Mouse (Mus musculus): Measurements from ENCODE around the gene Prkca. TPM values are rescaled to one million over a fixed set of nuclear protein-coding genes. Genes with fewer than 3 reads are reported as not detected.

Gene Prkca
- total and polyA plus RNA-seq, 3 experiments = 15.3 to 30.9 (median 19.9) TPM

DNA sequence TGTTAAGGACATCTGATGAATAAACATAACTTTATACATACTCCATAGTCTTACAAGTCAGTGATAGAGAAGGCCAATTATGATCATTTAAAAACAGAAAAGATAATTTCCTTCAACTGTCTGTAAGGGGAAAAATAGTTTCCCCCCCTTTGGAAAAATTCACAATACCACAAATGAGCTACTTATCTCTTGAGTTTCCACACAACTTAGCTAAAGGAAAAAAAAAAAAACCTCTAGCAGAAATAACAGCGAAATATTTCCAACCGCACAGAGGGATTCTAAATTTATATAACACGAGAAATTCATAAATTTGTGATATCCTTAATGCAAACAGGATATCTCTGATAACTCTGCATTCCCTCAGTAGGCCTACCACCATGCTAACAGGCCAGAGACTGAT is 252.5 kb downstream of the Prkca start:
- Histone ChIP-seq H3K9me3 (replicated peaks; ENCODE audit: insufficient read depth, low read length) (no peaks in the 10 kb centered on the region), H3K4me1 (ENCODE audit: control insufficient read depth in 1 of 2, insufficient read depth in 2 of 2, low read length in 2 of 2) (peaks cover 17 to 20% of the 10 kb centered on the region in 2 experiments), H3K4me3 (ENCODE audit: control insufficient read depth in 1 of 2, insufficient read depth in 1 of 2, low read depth in 2 of 2, low read length in 2 of 2) (no peak overlapping the region), H3K36me3 (ENCODE audit: control insufficient read depth in 1 of 2, insufficient read depth in 2 of 2, low read length in 2 of 2) (peaks cover 0 to 18% of the 10 kb centered on the region in 2 experiments; a peak in 2 of 4 replicates), H3K79me2 (ENCODE audit: control insufficient read depth, insufficient read depth, low read length, poor library complexity) (no peaks in the 10 kb centered on the region), H3K9ac (ENCODE audit: control insufficient read depth, low read depth, low read length, poor library complexity, severe bottlenecking) (no peak overlapping the region), H3K27ac (ENCODE audit: control insufficient read depth, low read depth, low read length) (no peak overlapping the region), H3K27me3 (ENCODE audit: control insufficient read depth in 1 of 2, insufficient read depth in 2 of 2, low read length in 2 of 2) (no peaks in the 10 kb centered on the region)
- DNase-seq (ENCODE audit: low read depth, low spot score) = no peak
- TF ChIP-seq MYC (IDR thresholded peaks at IDR 0.05; ENCODE audit: low read depth, low read length) = no peak
- no peak for TF ChIP-seq ETS1 (IDR thresholded peaks at IDR 0.05; ENCODE audit: low read depth, low read length)
- TF ChIP-seq TCF12 (IDR thresholded peaks at IDR 0.05; ENCODE audit: low read depth, low read length) = no peak
- TF ChIP-seq NRF1 (IDR thresholded peaks at IDR 0.05; ENCODE audit: insufficient read depth, low read depth, low read length, poor library complexity, severe bottlenecking) = no peak
- TF ChIP-seq POLR2AphosphoS5 (IDR thresholded peaks at IDR 0.05; ENCODE audit: borderline replicate concordance, low read depth, low read length) = no peak
- TF ChIP-seq TAL1 (IDR thresholded peaks at IDR 0.05; ENCODE audit: low read length) = no peak
- TF ChIP-seq SIN3A (IDR thresholded peaks at IDR 0.05; ENCODE audit: low read length) = no peak

DNA sequence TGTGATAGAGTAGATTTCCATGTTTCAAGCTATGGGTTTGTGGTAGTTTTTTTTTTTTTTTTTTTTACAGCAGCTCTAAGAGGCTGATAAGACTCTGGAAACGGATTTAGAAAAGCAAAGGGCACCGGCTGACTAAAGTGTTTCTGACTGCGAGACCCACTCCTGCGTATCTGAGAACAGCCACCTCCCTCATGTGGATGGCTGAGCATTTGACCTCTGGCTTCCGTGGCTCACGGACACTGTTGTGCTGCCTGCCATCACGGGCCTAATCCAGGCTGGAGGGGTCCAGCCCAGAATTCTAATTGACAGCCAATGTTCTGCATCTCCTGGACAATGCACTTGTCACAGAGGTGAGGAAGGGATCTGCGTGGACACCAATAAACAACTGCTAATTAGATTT is 253.0 kb downstream of the Prkca start:
- DNase-seq (ENCODE audit: low read depth, low spot score) = no peak
- peaks cover 17 to 25% of the 10 kb centered on the region in 2 experiments for H3K4me1 ChIP-seq (ENCODE audit: control insufficient read depth in 1 of 2, insufficient read depth in 2 of 2, low read length in 2 of 2)

DNA sequence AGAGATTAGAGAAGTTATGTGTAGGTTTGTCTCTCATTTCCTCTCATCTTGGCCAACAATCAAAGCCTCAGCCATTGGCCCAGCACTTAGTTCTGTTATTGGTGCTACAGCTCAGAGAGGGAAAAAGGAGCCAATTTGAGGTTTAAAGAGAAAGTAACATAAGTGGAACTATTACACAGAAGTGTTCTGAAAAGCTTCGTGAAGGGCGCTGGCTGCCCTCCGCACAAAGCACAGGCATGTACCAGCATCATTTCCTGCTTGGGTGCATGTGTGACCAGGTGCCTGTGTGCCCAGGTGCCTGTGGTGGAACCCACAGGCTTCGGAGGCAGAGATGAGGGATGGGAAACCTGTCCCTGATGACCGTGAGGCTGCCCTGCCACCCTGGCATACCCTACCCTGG is 255.7 kb downstream of the Prkca start:
- peaks cover 0 to 23% of the 10 kb centered on the region in 2 experiments; a peak in 2 of 4 replicates for H3K36me3 ChIP-seq (ENCODE audit: control insufficient read depth in 1 of 2, insufficient read depth in 2 of 2, low read length in 2 of 2)
- DNase-seq (ENCODE audit: low read depth, low spot score) = peak; percentile 62

More for the DNA sequence above, 253.0 kb downstream of the Prkca start:
- no peaks in the 10 kb centered on the region for H3K27me3 ChIP-seq (ENCODE audit: control insufficient read depth in 1 of 2, insufficient read depth in 2 of 2, low read length in 2 of 2)
- no peaks in the 10 kb centered on the region for H3K9me3 ChIP-seq (replicated peaks; ENCODE audit: insufficient read depth, low read length)
- H3K4me3 ChIP-seq (ENCODE audit: control insufficient read depth in 1 of 2, insufficient read depth in 1 of 2, low read depth in 2 of 2, low read length in 2 of 2) = no peak overlapping the region
- H3K27ac ChIP-seq (ENCODE audit: control insufficient read depth, low read depth, low read length) = no peak overlapping the region
- TF ChIP-seq ZMIZ1 (IDR thresholded peaks at IDR 0.05; ENCODE audit: low read depth, low read length) (no peak), JUND (IDR thresholded peaks at IDR 0.05; ENCODE audit: low read depth, low read length) (no peak), ZNF384 (IDR thresholded peaks at IDR 0.05; ENCODE audit: low read depth, low read length) (peak; percentile 76)
- peaks cover 0 to 20% of the 10 kb centered on the region in 2 experiments; a peak in 2 of 4 replicates for H3K36me3 ChIP-seq (ENCODE audit: control insufficient read depth in 1 of 2, insufficient read depth in 2 of 2, low read length in 2 of 2)
- no peak overlapping the region for H3K9ac ChIP-seq (ENCODE audit: control insufficient read depth, low read depth, low read length, poor library complexity, severe bottlenecking)
- no peaks in the 10 kb centered on the region for H3K79me2 ChIP-seq (ENCODE audit: control insufficient read depth, insufficient read depth, low read length, poor library complexity)

More for the DNA sequence above, 255.7 kb downstream of the Prkca start:
- no peak overlapping the region for H3K9ac ChIP-seq (ENCODE audit: control insufficient read depth, low read depth, low read length, poor library complexity, severe bottlenecking)
- peak overlapping the region; percentile 60 for H3K27ac ChIP-seq (ENCODE audit: control insufficient read depth, low read depth, low read length)
- TF ChIP-seq BHLHE40 (IDR thresholded peaks at IDR 0.05; ENCODE audit: borderline replicate concordance, low read depth, low read length) = no peak
- peak in 1 of 2 experiments; percentile 24; a peak in 1 of 4 replicates for TF ChIP-seq EP300 (IDR thresholded peaks at IDR 0.05; ENCODE audit: low read depth in 1 of 2, low read length in 2 of 2)
- TF ChIP-seq UBTF (IDR thresholded peaks at IDR 0.05; ENCODE audit: borderline replicate concordance, insufficient read depth, low read depth, low read length) = no peak
- no peak for TF ChIP-seq GATA1 (IDR thresholded peaks at IDR 0.05; ENCODE audit: low read depth, low read length)
- H3K79me2 ChIP-seq (ENCODE audit: control insufficient read depth, insufficient read depth, low read length, poor library complexity) = no peaks in the 10 kb centered on the region
- H3K4me1 ChIP-seq (ENCODE audit: control insufficient read depth in 1 of 2, insufficient read depth in 2 of 2, low read length in 2 of 2) = peaks cover 17 to 28% of the 10 kb centered on the region in 2 experiments
- no peaks in the 10 kb centered on the region for H3K9me3 ChIP-seq (replicated peaks; ENCODE audit: insufficient read depth, low read length)
- H3K4me3 ChIP-seq (ENCODE audit: control insufficient read depth in 1 of 2, insufficient read depth in 1 of 2, low read depth in 2 of 2, low read length in 2 of 2) = no peak overlapping the region
- no peaks in the 10 kb centered on the region for H3K27me3 ChIP-seq (ENCODE audit: control insufficient read depth in 1 of 2, insufficient read depth in 2 of 2, low read length in 2 of 2)

Measured in MEL (cell line).